Mouse (Mus musculus): ENCODE measurements around the gene Mepce.

GRCm38 (mm10) chr5:137751988-137752387 is 35.5 kb downstream of the Mepce start:
- TF ChIP-seq CTCF (IDR thresholded peaks at IDR 0.05; ENCODE audit: control insufficient read depth, insufficient read depth, low read length) (no peak), POLR2A (IDR thresholded peaks at IDR 0.05; ENCODE audit: borderline replicate concordance, control insufficient read depth, low read depth, low read length) (no peak)

Data from bone marrow, adult 2 months (tissue).